Mouse (Mus musculus) CH12.LX (cell line): ENCODE measurements at regions not wholly inside any gene's neighbourhood (a gene's known extent, or its start where the extent isn't known, plus 50 kb on each side); places are given as distances from the start of the nearest gene placed in this dataset.

Source experiments
- DNase-seq: peaks from one replicate; pipeline ENCODE4 v3.0.0-alpha.2; 2013; ENCODE audit errors: extremely low read depth
- H3K27ac ChIP-seq: 2 replicates; pipeline ENCODE4 v1.5.1; 2012; ENCODE audit warnings: low read depth, mild to moderate bottlenecking, control low read depth, moderate library complexity; ENCODE audit not compliant: insufficient read depth
- H3K27me3 ChIP-seq: replicated peaks from 2 replicates; pipeline ENCODE3; 2012; ENCODE audit warnings: inconsistent platforms
- H3K36me3 ChIP-seq, 2 experiments: replicated peaks in 1 of 2; 2 replicates each; pipeline versions ENCODE3 to v1.6.1; 2012; ENCODE audit warnings: inconsistent platforms in 1 of 2, low read length in 1 of 2, mild to moderate bottlenecking in 1 of 2, mixed read lengths in 1 of 2, moderate library complexity in 1 of 2; ENCODE audit not compliant: control insufficient read depth in 1 of 2, insufficient read depth in 1 of 2
- H3K4me1 ChIP-seq, 2 experiments: 2 replicates each; pipeline ENCODE4 v1.6.1; 2012; ENCODE audit warnings: inconsistent platforms in 1 of 2, moderate library complexity in 1 of 2; ENCODE audit not compliant: insufficient read depth in 2 of 2, control insufficient read depth in 1 of 2
- H3K4me2 ChIP-seq: 2 replicates; pipeline ENCODE4 v1.6.1; 2012; ENCODE audit warnings: low read depth, mild to moderate bottlenecking, control low read depth; ENCODE audit not compliant: poor library complexity, insufficient read depth, severe bottlenecking
- H3K4me3 ChIP-seq, 3 experiments: fragments of 150-350 bp in 1 of 3; sonication (generic) in 1 of 3; replicated peaks in 1 of 3; 2 replicates each; pipeline versions ENCODE3 to v1.5.1; 2011 to 2012; ENCODE audit warnings: low read depth in 2 of 3, low read length in 2 of 3, mild to moderate bottlenecking in 2 of 3, moderate library complexity in 2 of 3, control low read depth in 1 of 3, improper control_type of control experiment in 1 of 3, inconsistent platforms in 1 of 3, mixed read lengths in 1 of 3; ENCODE audit not compliant: poor library complexity in 1 of 3
- H3K79me2 ChIP-seq: replicated peaks from 2 replicates; pipeline ENCODE4 v1.6.1; 2012; ENCODE audit warnings: mild to moderate bottlenecking, moderate library complexity; ENCODE audit not compliant: control insufficient read depth, poor library complexity, insufficient read depth, severe bottlenecking; ENCODE audit errors: extremely low read depth
- H3K9ac ChIP-seq: 2 replicates; pipeline ENCODE4 v1.6.1; 2012; ENCODE audit warnings: low read depth, mild to moderate bottlenecking, control low read depth, moderate library complexity; ENCODE audit not compliant: insufficient read depth
- H3K9me3 ChIP-seq: replicated peaks from 2 replicates; pipeline ENCODE3; 2012; ENCODE audit warnings: low read length, inconsistent platforms, mixed read lengths
- BHLHE40 ChIP-seq: IDR thresholded peaks from 2 replicates; pipeline ENCODE4 v1.6.1; 2011; ENCODE audit warnings: mild to moderate bottlenecking, low read depth, low read length, improper control_type of control experiment
- CHD1 ChIP-seq: IDR thresholded peaks from 2 replicates; pipeline ENCODE4 v1.6.1; 2012; ENCODE audit warnings: low read depth, low read length, improper control_type of control experiment, inconsistent platforms
- CHD2 ChIP-seq: IDR thresholded peaks from 2 replicates; pipeline ENCODE4 v1.6.1; 2011; ENCODE audit warnings: low read length, improper control_type of control experiment
- CTCF ChIP-seq, 2 experiments: IDR thresholded peaks in 1 of 2; conservative IDR thresholded peaks in 1 of 2; 2 replicates each; pipeline ENCODE4 v1.5.1; 2011 to 2012; ENCODE audit warnings: low read depth in 2 of 2, low read length in 2 of 2, improper control_type of control experiment in 1 of 2, inconsistent platforms in 1 of 2, mild to moderate bottlenecking in 1 of 2, moderate library complexity in 1 of 2
- EP300 ChIP-seq: IDR thresholded peaks from 2 replicates; pipeline ENCODE4 v1.6.1; 2011; ENCODE audit warnings: low read length, improper control_type of control experiment
- ETS1 ChIP-seq: conservative IDR thresholded peaks from 2 replicates; pipeline ENCODE4 v1.6.1; 2012; ENCODE audit warnings: low read depth, mild to moderate bottlenecking, inconsistent platforms, low read length, improper control_type of control experiment, moderate library complexity
- IRF4 ChIP-seq: IDR thresholded peaks from 2 replicates; pipeline ENCODE4 v1.6.1; 2014; ENCODE audit warnings: low read depth, mild to moderate bottlenecking, inconsistent platforms, low read length, improper control_type of control experiment
- JUND ChIP-seq: conservative IDR thresholded peaks from 2 replicates; pipeline ENCODE4 v1.6.1; 2011; ENCODE audit warnings: low read depth, low read length, improper control_type of control experiment
- MEF2A ChIP-seq: IDR thresholded peaks from 2 replicates; pipeline ENCODE4 v1.6.1; 2014; ENCODE audit warnings: low read depth, mild to moderate bottlenecking, inconsistent platforms, low read length, improper control_type of control experiment, borderline replicate concordance
- RAD21 ChIP-seq: IDR thresholded peaks from 2 replicates; pipeline ENCODE4 v1.6.1; 2011; ENCODE audit warnings: low read depth, mild to moderate bottlenecking, low read length, improper control_type of control experiment, moderate library complexity
- SMC3 ChIP-seq: IDR thresholded peaks from 2 replicates; pipeline ENCODE4 v1.6.1; 2011; ENCODE audit warnings: low read depth, low read length, improper control_type of control experiment
- dilution Hi-C: fragments of 300-500 bp; cut with MboI; formaldehyde crosslinking; loops from 2 replicates; pipeline ENCODE4 v1.14.3; 2020; ENCODE audit warnings: low sequenced_read_pairs; ENCODE audit not compliant: extremely low pct_unique_long_range_greater_than_20kb, extremely low pct_ligation_motif_present
- in situ Hi-C: fragments of 300-500 bp; cut with MboI; formaldehyde crosslinking; loops from 3 replicates; pipeline ENCODE4 v1.14.3; 2019; ENCODE audit warnings: low sequenced_read_pairs, low pct_ligation_motif_present, low pct_unique_long_range_greater_than_20kb, mixed read lengths

GRCm38 (mm10) chr11:24401151-24401550 is 323.3 kb downstream of the Bcl11a start:
- no peak overlapping the region for H3K27ac ChIP-seq
- in situ Hi-C loops, result no loop called here

GRCm38 (mm10) chr11:24402127-24402526 is 324.3 kb downstream of the Bcl11a start:
- dilution Hi-C loops, result no loop called here
- TF ChIP-seq CHD2 (no peak), EP300 (no peak), JUND (no peak), MEF2A (no peak), CHD1 (no peak)

More at GRCm38 (mm10) chr11:24401151-24401550, 323.3 kb downstream of the Bcl11a start:
- DNase-seq, result peak; percentile 22
- Histone ChIP-seq H3K4me1 (peaks cover 4 to 22% of the 10 kb centered on the region in 2 experiments; a peak in 3 of 4 replicates), H3K9ac (no peak overlapping the region), H3K9me3 (no peaks in the 10 kb centered on the region), H3K79me2 (no peaks in the 10 kb centered on the region), H3K27me3 (no peaks in the 10 kb centered on the region), H3K4me3 (no peak overlapping the region), H3K36me3 (no peaks in the 10 kb centered on the region), H3K4me2 (no peak overlapping the region)
- dilution Hi-C loops, result no loop called here
- TF ChIP-seq SMC3 (no peak), ETS1 (peak; percentile 16; the same call in 1 of the 2 replicates)

GRCm38 (mm10) chr11:24414804-24415203 is 336.9 kb downstream of the Bcl11a start:
- dilution Hi-C loops, result no loop called here

More at GRCm38 (mm10) chr11:24402127-24402526, 324.3 kb downstream of the Bcl11a start:
- Histone ChIP-seq H3K4me2 (no peak overlapping the region), H3K9ac (no peak overlapping the region), H3K9me3 (no peaks in the 10 kb centered on the region), H3K4me1 (peaks cover 4 to 22% of the 10 kb centered on the region in 2 experiments; a peak in 3 of 4 replicates), H3K79me2 (no peaks in the 10 kb centered on the region), H3K36me3 (no peaks in the 10 kb centered on the region), H3K4me3 (no peak overlapping the region), H3K27me3 (no peaks in the 10 kb centered on the region), H3K27ac (no peak overlapping the region)
- DNase-seq, result peak; percentile 11
- in situ Hi-C loops, result no loop called here

More at GRCm38 (mm10) chr11:24414804-24415203, 336.9 kb downstream of the Bcl11a start:
- peak; percentile 58 for DNase-seq
- no peak overlapping the region for H3K4me3 ChIP-seq
- H3K9me3 ChIP-seq, result peaks cover 7% of the 10 kb centered on the region
- peaks cover 0 to 2% of the 10 kb centered on the region in 2 experiments for H3K36me3 ChIP-seq
- H3K4me2 ChIP-seq, result no peak overlapping the region
- in situ Hi-C loops, result no loop called here
- no peak overlapping the region for H3K27ac ChIP-seq
- peaks cover 0 to 4% of the 10 kb centered on the region in 2 experiments; a peak in 2 of 4 replicates for H3K4me1 ChIP-seq
- no peaks in the 10 kb centered on the region for H3K27me3 ChIP-seq
- H3K9ac ChIP-seq, result no peak overlapping the region
- no peaks in the 10 kb centered on the region for H3K79me2 ChIP-seq
- TF ChIP-seq IRF4 (no peak), CTCF (conservative IDR thresholded peaks at IDR 0.05 in 1 of 2, IDR thresholded peaks at IDR 0.05 in 1 of 2; ENCODE audit: low read depth in 2 of 2, low read length in 2 of 2) (peak; percentile 69 to 76), RAD21 (peak; percentile 65), SMC3 (peak; percentile 44), BHLHE40 (no peak)
